Mouse (Mus musculus) small intestine, adult 2 months (tissue): Measurements from ENCODE around the gene Tcap.

Source experiments
- CTCF ChIP-seq: fragments of 200-500 bp; IDR thresholded peaks from 2 replicates; pipeline ENCODE4 v1.5.1; 2012; ENCODE audit warnings: low read depth, mild to moderate bottlenecking, control low read depth, inconsistent platforms, low read length, moderate library complexity, mixed read lengths; ENCODE audit not compliant: insufficient replicate concordance, insufficient read length; ENCODE audit errors: extremely low read depth
- POLR2A ChIP-seq: fragments of 200-500 bp; IDR thresholded peaks from 2 replicates; pipeline ENCODE4 v1.6.1; 2012; ENCODE audit warnings: low read depth, mild to moderate bottlenecking, control low read depth, inconsistent platforms, low read length, moderate library complexity

- no peak for TF ChIP-seq POLR2A
- no peak for TF ChIP-seq CTCF
These were observed 31.2 kb upstream of the Tcap start for GRCm38 (mm10) chr11:98352272-98352990.
